Mouse (Mus musculus) left cerebral cortex, adult 18-20 months (tissue): ENCODE measurements around the gene Pcsk7. TPM values are rescaled to one million over a fixed set of nuclear protein-coding genes. Genes with fewer than 3 reads are reported as not detected.

Experiments used
- DNase-seq, 2 experiments: peaks; one replicate each; pipeline ENCODE4 v3.0.0; 2021 to 2022; ENCODE audit warnings: low spot score in 2 of 2, mixed read lengths in 1 of 2
- long read RNA-seq, 2 experiments: library from polyadenylated mRNA; stranded (forward); transcript quantifications; one replicate each; pipeline ENCODE4 v2.0.0; 2021
- total RNA-seq, 2 experiments: library from RNA; stranded (reverse); gene quantifications; 2 replicates each; pipeline ENCODE4 v1.2.3; 2021

Gene Pcsk7
- total RNA-seq, result 10 to 100 TPM; 21.3 to 21.6 TPM
- long read RNA-seq, experiment 1, transcript Pcsk7-201 (17 exons, 3,876 nt), result major isoform, 14 of 32 reads
- long read RNA-seq, experiment 1, partial matches to known transcripts, result 2 of 32 reads
- long read RNA-seq, experiment 1, other reads (novel, unspliced or antisense), result 14 of 32 reads
- long read RNA-seq, experiment 2, transcript Pcsk7-201 (17 exons, 3,876 nt), result major isoform, 6 of 18 reads
- long read RNA-seq, experiment 2, partial matches to known transcripts, result 1 of 18 reads
- long read RNA-seq, experiment 2, other reads (novel, unspliced or antisense), result 9 of 18 reads

- DNase-seq, result peak; percentile 87 to 94
These were observed at the start of gene Pcsk7, which contains the start of gene Rnf214 for GRCm38 (mm10) chr9:45906355-45907077. Gene Pcsk7, plus strand, starts transcription at chr9:45906497. Gene Rnf214, minus strand, starts transcription at chr9:45906911.

DNA sequence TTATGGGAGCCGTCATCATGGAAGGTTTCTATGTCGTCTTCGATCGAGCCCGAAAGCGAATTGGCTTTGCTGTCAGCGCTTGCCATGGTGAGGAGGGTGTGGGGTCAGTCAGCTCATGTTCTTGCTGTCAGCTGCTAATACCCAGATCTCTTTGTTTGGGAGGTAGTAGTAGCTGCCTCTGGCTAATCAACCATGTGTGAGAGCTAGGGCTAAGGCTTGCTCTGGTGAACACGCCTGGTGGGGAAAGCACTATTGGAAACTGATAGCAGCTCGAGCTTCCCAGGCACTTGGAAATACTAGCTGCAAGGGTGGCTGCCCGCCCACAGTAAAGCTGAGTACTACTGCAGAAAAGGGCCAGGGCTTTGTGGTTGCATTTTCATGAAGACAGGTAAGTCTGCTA is 46.9 kb upstream of the Pcsk7 start:
- DNase-seq, result no peak

DNA sequence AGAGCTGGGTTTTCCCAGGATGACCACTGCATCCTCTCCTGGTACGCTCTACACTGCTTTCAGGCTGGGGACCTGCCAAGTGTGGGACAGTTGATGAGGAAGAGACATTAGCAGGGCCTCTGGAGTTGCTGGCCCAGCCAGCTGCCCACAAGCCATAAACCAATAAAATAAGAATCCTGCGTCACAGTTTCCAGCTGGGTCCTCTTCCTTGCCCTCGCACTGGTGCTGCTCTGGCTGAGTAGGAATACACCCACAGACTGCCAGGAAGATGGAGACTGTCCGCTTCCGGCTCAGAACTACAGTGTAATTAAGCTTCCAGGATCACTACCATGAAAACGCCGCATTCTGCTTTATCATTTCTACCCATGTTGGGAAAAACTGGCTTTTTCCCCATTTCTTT is 44.5 kb upstream of the Pcsk7 start:
- peak; percentile 36 to 38 for DNase-seq

DNA sequence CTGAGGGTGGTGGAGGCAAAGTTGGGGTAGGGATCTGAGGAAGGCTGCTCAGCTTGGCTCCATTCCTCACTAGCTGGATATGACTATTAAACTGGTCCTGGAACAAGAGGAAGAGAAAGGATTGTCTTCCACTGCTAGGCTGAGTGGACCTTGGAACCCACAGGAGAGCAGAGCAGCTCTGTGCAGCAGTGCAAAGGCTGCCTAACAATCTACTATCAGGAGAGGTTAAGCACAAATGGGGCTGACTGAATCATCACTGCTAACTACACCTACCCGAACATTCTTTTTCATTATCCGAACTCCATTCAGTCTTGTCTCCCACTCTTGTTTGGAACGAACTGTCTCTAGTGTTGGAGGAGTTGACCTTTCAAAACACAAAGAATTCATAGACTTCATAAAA is 37.1 kb upstream of the Pcsk7 start:
- no peak for DNase-seq

- DNase-seq, result no peak
These were observed 36.0 kb upstream of the Pcsk7 start for GRCm38 (mm10) chr9:45870265-45870664.

DNA sequence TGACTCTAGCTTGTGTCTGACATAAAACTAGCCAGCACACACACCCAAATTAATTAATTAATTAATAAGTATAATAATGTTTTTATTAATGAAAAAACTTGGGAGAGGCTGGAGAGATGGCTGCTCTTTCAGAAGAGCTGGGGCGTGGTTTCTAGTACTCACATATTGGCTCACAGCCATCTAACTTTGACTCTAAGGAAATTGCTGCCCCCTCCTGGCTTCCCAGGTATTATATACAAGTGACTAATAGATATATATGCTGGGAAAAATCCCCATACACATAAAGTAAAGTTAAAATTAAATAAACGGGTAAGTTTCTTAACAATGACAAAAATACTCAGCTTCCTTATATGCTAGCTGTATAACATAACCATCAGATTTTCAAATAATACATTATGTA is 28.4 kb upstream of the Pcsk7 start:
- no peak for DNase-seq

- DNase-seq, result no peak
These were observed 12.6 kb upstream of the Pcsk7 start for GRCm38 (mm10) chr9:45893681-45894080.

- no peak for DNase-seq
These were observed 1.1 kb upstream of the Pcsk7 start for GRCm38 (mm10) chr9:45905196-45905595.

- peak in 1 of 2 experiments; percentile 13 for DNase-seq
These were observed 473 bp upstream of the Pcsk7 start for GRCm38 (mm10) chr9:45905811-45906237.

- DNase-seq, result peak in 1 of 2 experiments; percentile 18
These were observed 756 bp downstream of the Pcsk7 start for GRCm38 (mm10) chr9:45907078-45907428.

DNA sequence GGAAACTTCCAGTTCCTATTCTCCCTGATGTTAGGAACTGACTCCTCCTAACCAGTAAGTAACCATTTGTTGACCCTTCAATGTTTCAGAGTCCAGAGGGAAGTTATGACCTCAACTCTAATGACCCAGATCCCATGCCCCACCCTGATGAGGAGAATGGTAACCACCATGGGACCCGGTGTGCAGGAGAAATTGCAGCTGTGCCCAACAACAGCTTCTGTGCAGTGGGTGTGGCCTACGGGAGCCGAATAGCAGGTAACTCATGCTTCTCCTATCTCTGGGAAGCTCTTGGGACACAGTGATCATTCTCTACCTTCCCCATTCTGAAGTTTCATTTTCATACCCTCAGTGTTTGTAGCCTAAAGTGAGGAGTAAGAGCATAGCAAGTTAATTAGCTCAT is 4.7 kb downstream of the Pcsk7 start:
- no peak for DNase-seq

GRCm38 (mm10) chr9:45911673-45912072 is 5.4 kb downstream of the Pcsk7 start:
- peak in 1 of 2 experiments; percentile 44 for DNase-seq

GRCm38 (mm10) chr9:45915659-45916058 is 9.4 kb downstream of the Pcsk7 start:
- DNase-seq, result no peak

- peak; percentile 24 to 37 for DNase-seq
These were observed 11.0 kb downstream of the Pcsk7 start for GRCm38 (mm10) chr9:45917041-45917934.

GRCm38 (mm10) chr9:45919895-45920294 is 13.6 kb downstream of the Pcsk7 start:
- no peak for DNase-seq

GRCm38 (mm10) chr9:45929285-45929684 is 23.0 kb downstream of the Pcsk7 start:
- no peak for DNase-seq

DNA sequence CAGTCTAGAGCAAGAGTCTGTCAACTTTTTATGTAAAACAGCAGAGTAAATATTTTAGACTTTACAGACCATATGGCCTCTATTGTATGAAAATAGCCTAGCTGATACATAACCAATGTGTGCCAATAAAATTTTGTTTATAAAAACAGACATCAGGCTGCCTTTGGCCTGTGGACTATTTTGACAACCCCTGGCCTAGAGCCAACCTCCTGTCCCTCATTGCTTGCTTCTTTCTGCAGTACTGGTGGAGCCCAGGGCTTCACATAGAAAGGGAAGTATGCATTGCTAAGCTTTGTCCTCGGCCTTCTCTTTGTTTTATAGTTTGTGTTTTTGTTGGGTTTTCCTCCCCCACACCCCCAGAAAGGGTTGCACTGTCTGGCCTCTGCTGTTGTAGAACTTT is 25.7 kb downstream of the Pcsk7 start:
- no peak for DNase-seq

GRCm38 (mm10) chr9:45932571-45933415 is 26.5 kb downstream of the Pcsk7 start:
- peak in 1 of 2 experiments; percentile 42 for DNase-seq

GRCm38 (mm10) chr9:45935628-45936210 is 29.4 kb downstream of the Pcsk7 start, which contains the start of gene Tagln:
Gene Tagln, minus strand, starts transcription at chr9:45936058.
- DNase-seq, result no peak

GRCm38 (mm10) chr9:45936883-45937282 is 30.6 kb downstream of the Pcsk7 start:
- peak; percentile 38 to 43 for DNase-seq
